Mouse (Mus musculus) neural tube, embryonic 14.5 days (tissue): Measurements from ENCODE around the gene Nthl1. TPM values are rescaled to one million over a fixed set of nuclear protein-coding genes. Genes with fewer than 3 reads are reported as not detected.
"Not testable (repeated sequence)": the region's sequence is repeated elsewhere in the genome, so short reads cannot be mapped to it uniquely, and the experiment has no call there.

Experiments
- ATAC-seq: fragments of 200-750 bp; cut with Nextera tagmentation; 2 replicates; pipeline ENCODE4 v1.8.0; 2017; ENCODE audit warnings: low read depth, mild to moderate bottlenecking, moderate TSS enrichment, moderate library complexity
- H3K27ac ChIP-seq: fragments of 300-500 bp; sonication (generic); 2 replicates; pipeline ENCODE4 v1.5.1; 2014; ENCODE audit warnings: low read depth, mild to moderate bottlenecking, control low read depth, low read length, moderate library complexity, mixed read lengths
- H3K27me3 ChIP-seq: fragments of 300-500 bp; sonication (generic); 2 replicates; pipeline ENCODE4 v1.6.1; 2014; ENCODE audit warnings: low read length; ENCODE audit not compliant: control insufficient read depth, insufficient read depth
- H3K36me3 ChIP-seq: fragments of 300-500 bp; sonication (generic); 2 replicates; pipeline ENCODE4 v1.6.1; 2014; ENCODE audit warnings: low read length, mixed read lengths; ENCODE audit not compliant: control insufficient read depth, insufficient read depth
- H3K4me1 ChIP-seq: fragments of 300-500 bp; sonication (generic); 2 replicates; pipeline ENCODE4 v1.6.1; 2014; ENCODE audit warnings: low read length; ENCODE audit not compliant: control insufficient read depth, insufficient read depth
- H3K4me2 ChIP-seq: fragments of 300-500 bp; sonication (generic); 2 replicates; pipeline ENCODE4 v1.6.1; 2014; ENCODE audit warnings: mild to moderate bottlenecking, low read depth, low read length, control low read depth
- H3K4me3 ChIP-seq: fragments of 300-500 bp; sonication (generic); 2 replicates; pipeline ENCODE4 v1.5.1; 2014; ENCODE audit warnings: low read depth, low read length, control low read depth, mixed read lengths
- H3K9ac ChIP-seq: fragments of 300-500 bp; sonication (generic); replicated peaks from 2 replicates; pipeline ENCODE4 v1.6.1; 2014; ENCODE audit warnings: low read depth, mild to moderate bottlenecking, control low read depth, low read length, mixed read lengths
- H3K9me3 ChIP-seq: fragments of 300-500 bp; sonication (generic); 2 replicates; pipeline ENCODE4 v1.6.1; 2016; ENCODE audit warnings: low read length; ENCODE audit not compliant: control insufficient read depth
- WGBS: fragments of 180-500 bp; shearing (Covaris S2); extraction: QIAGEN DNeasy Blood & Tissue Kit; methylation state at CpG from one replicate; pipeline ENCODE4 v1.1.7; 2014; 5-methylcytosine and 5-hydroxymethylcytosine counted together
- polyA plus RNA-seq: library from polyadenylated mRNA; unstranded; fragments of >200 nt; fragmentation: Nextera tagmentation; extraction: Ambion mirVana; gene quantifications from 2 replicates; pipeline ENCODE4 v1.2.1, GENCODE M21; 2014

Gene Nthl1
- polyA plus RNA-seq, 1 experiment from 2014 or later = 7.3 TPM

- Histone ChIP-seq H3K9ac (no peak overlapping the region), H3K4me3 (peak overlapping the region; percentile 70; the same call in 1 of the 2 replicates), H3K36me3 (no peaks in the 10 kb centered on the region), H3K4me1 (no peaks in the 10 kb centered on the region), H3K4me2 (peak overlapping the region; percentile 96), H3K27me3 (no peaks in the 10 kb centered on the region; the same call in 1 of the 2 replicates), H3K27ac (no peak overlapping the region), H3K9me3 (no peaks in the 10 kb centered on the region)
- ATAC-seq = no peak
- WGBS = 74% methylated on average over 4 of the region's 4 CpGs
These were observed 18.3 kb downstream of the Nthl1 start for GRCm38 (mm10) chr17:24650766-24651165.

GRCm38 (mm10) chr17:24651835-24652234, 19.4 kb downstream of the Nthl1 start:
- Histone ChIP-seq H3K4me2 (no peak overlapping the region), H3K9ac (no peak overlapping the region), H3K4me1 (no peaks in the 10 kb centered on the region), H3K27me3 (no peaks in the 10 kb centered on the region; the same call in 1 of the 2 replicates), H3K4me3 (no peak overlapping the region), H3K36me3 (no peaks in the 10 kb centered on the region), H3K27ac (no peak overlapping the region), H3K9me3 (no peaks in the 10 kb centered on the region)
- WGBS = 84% methylated on average over 3 of the region's 3 CpGs
- ATAC-seq = no peak

- Histone ChIP-seq H3K4me1 (0 out of 2 replicates have a peak, but pooled peaks cover 4% of the 10 kb centered on the region), H3K9me3 (no peaks in the 10 kb centered on the region), H3K4me2 (peak overlapping the region; percentile 45), H3K36me3 (no peaks in the 10 kb centered on the region), H3K9ac (no peak overlapping the region), H3K27ac (no peak overlapping the region), H3K4me3 (0 out of 2 replicates have a peak overlapping the region, but pooled peaks have one; percentile 12), H3K27me3 (peaks cover 14% of the 10 kb centered on the region)
- peak; percentile 58; the same call in 1 of the 2 replicates for ATAC-seq
- 4% methylated on average over 19 of the region's 19 CpGs for WGBS
These were observed 21.7 kb downstream of the Nthl1 start for GRCm38 (mm10) chr17:24653967-24654710.

GRCm38 (mm10) chr17:24654969-24655368, 22.5 kb downstream of the Nthl1 start:
- H3K4me2 ChIP-seq = no peak overlapping the region
- 0 out of 2 replicates have a peak, but pooled peaks cover 4% of the 10 kb centered on the region for H3K4me1 ChIP-seq
- H3K9ac ChIP-seq = no peak overlapping the region
- peaks cover 18% of the 10 kb centered on the region for H3K27me3 ChIP-seq
- no peak overlapping the region for H3K4me3 ChIP-seq
- WGBS = 70% methylated on average over 4 of the region's 4 CpGs
- no peak overlapping the region for H3K27ac ChIP-seq
- H3K36me3 ChIP-seq = no peaks in the 10 kb centered on the region
- ATAC-seq = no peak
- no peaks in the 10 kb centered on the region for H3K9me3 ChIP-seq

- WGBS = 1% methylated on average over 40 of the region's 47 CpGs
These were observed 25.7 kb downstream of the Nthl1 start, which contains the start of gene Npw for GRCm38 (mm10) chr17:24658017-24658758. Gene Npw (minus strand): TSS chr17:24658457.

GRCm38 (mm10) chr17:24667011-24667410, 34.5 kb downstream of the Nthl1 start:
- not testable (repeated sequence) for H3K36me3 ChIP-seq, H3K27ac ChIP-seq, H3K4me3 ChIP-seq, H3K9me3 ChIP-seq, H3K4me2 ChIP-seq, H3K9ac ChIP-seq, ATAC-seq, H3K27me3 ChIP-seq
- WGBS = 69% methylated on average over 7 of the region's 7 CpGs
- H3K4me1 ChIP-seq = peaks cover 18% of the 10 kb centered on the region

More at GRCm38 (mm10) chr17:24658017-24658758, 25.7 kb downstream of the Nthl1 start, which contains the start of gene Npw:
- no peak within 1 kb of the TSS for H3K27ac ChIP-seq
- no peak for ATAC-seq
- H3K4me2 ChIP-seq = peak within 1 kb of the TSS; percentile 48
- no peaks in the 10 kb centered on the region for H3K36me3 ChIP-seq
- peak within 1 kb of the TSS; percentile 42; the same call in 1 of the 2 replicates for H3K9ac ChIP-seq
- H3K4me3 ChIP-seq = peak within 1 kb of the TSS; percentile 24
- H3K4me1 ChIP-seq = 0 out of 2 replicates have a peak, but pooled peaks cover 4% of the 10 kb centered on the region
- H3K9me3 ChIP-seq = no peaks in the 10 kb centered on the region
- peaks cover 18% of the 10 kb centered on the region for H3K27me3 ChIP-seq

GRCm38 (mm10) chr17:24667416-24667815, 34.9 kb downstream of the Nthl1 start:
- Histone ChIP-seq H3K36me3 (no peaks in the 10 kb centered on the region), H3K9me3 (no peaks in the 10 kb centered on the region), H3K4me2 (no peak overlapping the region), H3K4me3 (no peak overlapping the region), H3K9ac (no peak overlapping the region), H3K27ac (no peak overlapping the region), H3K4me1 (peaks cover 22% of the 10 kb centered on the region), H3K27me3 (no peaks in the 10 kb centered on the region)
- WGBS = 40% methylated on average over 6 of the region's 6 CpGs
- no peak; the same call in 1 of the 2 replicates for ATAC-seq

GRCm38 (mm10) chr17:24669214-24669544, 36.7 kb downstream of the Nthl1 start:
- peak; percentile 16; the same call in 1 of the 2 replicates for ATAC-seq
- H3K4me3 ChIP-seq = peak overlapping the region; percentile 92
- H3K4me2 ChIP-seq = peak overlapping the region; percentile 57
- not testable (repeated sequence) for H3K36me3 ChIP-seq, H3K9me3 ChIP-seq, H3K27me3 ChIP-seq
- H3K27ac ChIP-seq = peak overlapping the region; percentile 85
- WGBS = 12% methylated on average over 15 of the region's 15 CpGs
- peak overlapping the region; percentile 93 for H3K9ac ChIP-seq
- H3K4me1 ChIP-seq = peaks cover 22% of the 10 kb centered on the region
